Mouse (Mus musculus) right cerebral cortex, postnatal 36 days (tissue): ENCODE data around the gene Artn.

ENCODE experiments used
- DNase-seq, 2 experiments: peaks; one replicate each; pipeline ENCODE4 v3.0.0; 2022; ENCODE audit warnings: low spot score in 2 of 2, mixed read lengths in 1 of 2

The Artn gene

GRCm38 (mm10) chr4:117890031-117890430 is 39.5 kb downstream of the Artn start:
- DNase-seq, result no peak

- DNase-seq, result no peak
Measured at GRCm38 (mm10) chr4:117889471-117889870, 40.1 kb downstream of the Artn start.

GRCm38 (mm10) chr4:117887920-117888319 is 41.6 kb downstream of the Artn start:
- DNase-seq, result no peak

- peak; percentile 94 to 95 for DNase-seq
Measured at GRCm38 (mm10) chr4:117887133-117887532, 42.4 kb downstream of the Artn start, which contains the start of gene Atp6v0b. Gene Atp6v0b (minus strand): TSS chr4:117887333.

- DNase-seq, result no peak
Measured at GRCm38 (mm10) chr4:117886644-117887043, 42.9 kb downstream of the Artn start.

GRCm38 (mm10) chr4:117885994-117886393 is 43.6 kb downstream of the Artn start:
- no peak for DNase-seq

- no peak for DNase-seq
Measured at GRCm38 (mm10) chr4:117885093-117885492, 44.5 kb downstream of the Artn start.

- DNase-seq, result no peak
Measured at GRCm38 (mm10) chr4:117884146-117884545, 45.4 kb downstream of the Artn start.

GRCm38 (mm10) chr4:117882701-117883691 is 46.6 kb downstream of the Artn start, which contains the start of gene B4galt2:
Gene B4galt2 (minus strand): TSS chr4:117883487.
- DNase-seq, result peak; percentile 52

GRCm38 (mm10) chr4:117878703-117879102 is 50.9 kb downstream of the Artn start:
- no peak for DNase-seq

- no peak for DNase-seq
Measured at GRCm38 (mm10) chr4:117878301-117878700, 51.3 kb downstream of the Artn start.
